In the genomic region with DNA sequence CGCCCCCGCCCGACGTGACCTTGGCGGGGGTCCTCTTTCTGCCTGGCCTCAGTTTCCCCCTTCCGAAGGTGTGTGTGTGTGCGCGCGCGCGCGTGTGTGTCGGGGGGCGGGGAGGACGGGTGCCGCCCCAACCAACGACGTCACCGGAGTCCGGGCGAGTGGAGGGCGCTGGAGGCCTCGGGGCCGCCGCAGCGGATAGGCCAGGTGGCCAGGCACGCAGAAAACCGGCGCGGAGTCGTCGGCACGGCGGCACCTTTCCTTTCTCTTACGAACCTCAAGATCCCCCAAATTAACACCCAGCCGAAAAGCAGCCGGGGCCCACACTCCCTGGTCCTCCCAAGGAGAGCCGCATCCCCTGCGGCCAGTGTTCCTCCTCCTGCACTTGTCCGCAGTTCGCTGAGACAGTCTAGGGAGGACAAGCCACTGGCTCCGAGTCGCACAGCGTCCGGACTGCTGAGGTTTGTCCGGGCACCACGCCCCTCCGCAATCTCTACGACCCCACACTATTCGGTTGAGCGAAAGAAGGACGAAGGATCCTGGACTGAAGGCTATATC, we compare ENCODE assay signal across 8 mouse cellular contexts.
A peak's percentile ranks its signal among the peaks of the same experiment; 100 is the strongest.
DNase-seq lines count a peak whose midpoint lies in the region; ATAC-seq and TF ChIP-seq lines count a peak whose summit lies in the region.

No protein-coding gene starts in this region.

- no peak for TF ChIP-seq EP300 in stomach, postnatal 0 days (optimal IDR thresholded peaks at IDR 0.05)

- H3K4me3 ChIP-seq in hindbrain, embryonic 15.5 days = peak overlapping the region; percentile 82
- H3K4me3 ChIP-seq in limb, embryonic 15.5 days = peak overlapping the region; percentile 78
- peak overlapping the region; percentile 73 for H3K4me3 ChIP-seq in midbrain, embryonic 13.5 days (replicated peaks)
- peak overlapping the region; percentile 81 for H3K4me3 ChIP-seq in stomach, postnatal 0 days (ENCODE audit: low read depth, low read length)

- WGBS in hindbrain, embryonic 15.5 days = under 1% methylated on average over 52 of the region's 52 CpGs
- WGBS in limb, embryonic 15.5 days = under 1% methylated on average over 48 of the region's 52 CpGs
- WGBS in midbrain, embryonic 13.5 days = under 1% methylated on average over 40 of the region's 52 CpGs
- WGBS in stomach, postnatal 0 days = 0% methylated on average over 30 of the region's 52 CpGs

- no peaks in the 10 kb centered on the region for H3K9me3 ChIP-seq in hindbrain, embryonic 15.5 days
- H3K9me3 ChIP-seq in limb, embryonic 15.5 days = no peaks in the 10 kb centered on the region
- H3K9me3 ChIP-seq in midbrain, embryonic 13.5 days = no peaks in the 10 kb centered on the region
- H3K9me3 ChIP-seq in stomach, postnatal 0 days (ENCODE audit: control insufficient read depth, low read length) = no peaks in the 10 kb centered on the region

- peak overlapping the region; percentile 95 for H3K4me2 ChIP-seq in hindbrain, embryonic 15.5 days
- peak overlapping the region; percentile 96 for H3K4me2 ChIP-seq in limb, embryonic 15.5 days
- H3K4me2 ChIP-seq in midbrain, embryonic 13.5 days (replicated peaks) = peak overlapping the region; percentile 95
- H3K4me2 ChIP-seq in stomach, postnatal 0 days (replicated peaks; ENCODE audit: low read depth) = peak overlapping the region; percentile 97

- no peaks in the 10 kb centered on the region for H3K36me3 ChIP-seq in hindbrain, embryonic 15.5 days
- H3K36me3 ChIP-seq in limb, embryonic 15.5 days = no peaks in the 10 kb centered on the region
- no peaks in the 10 kb centered on the region for H3K36me3 ChIP-seq in midbrain, embryonic 13.5 days
- no peaks in the 10 kb centered on the region for H3K36me3 ChIP-seq in stomach, postnatal 0 days (ENCODE audit: control insufficient read depth, insufficient read depth, low read length)

- H3K9ac ChIP-seq in hindbrain, embryonic 15.5 days = peak overlapping the region; percentile 81
- peak overlapping the region; percentile 61 for H3K9ac ChIP-seq in limb, embryonic 15.5 days
- H3K9ac ChIP-seq in midbrain, embryonic 13.5 days (replicated peaks) = peak overlapping the region; percentile 89
- peak overlapping the region; percentile 78 for H3K9ac ChIP-seq in stomach, postnatal 0 days (ENCODE audit: low read length)

- ATAC-seq in CD4-positive, CD25-positive, alpha-beta regulatory T cell, adult 4 months = no peak
- ATAC-seq in hindbrain, embryonic 15.5 days (ENCODE audit: low FRiP score, low read depth) = peak; percentile 71
- ATAC-seq in limb, embryonic 15.5 days (ENCODE audit: insufficient number of reproducible peaks, low FRiP score, low TSS enrichment, low read depth) = peak; percentile 30; the same call in 1 of the 2 replicates
- peak; percentile 70 for ATAC-seq in midbrain, embryonic 13.5 days
- peak; percentile 53 for ATAC-seq in stomach, postnatal 0 days (ENCODE audit: low FRiP score, low TSS enrichment)

- H3K27me3 ChIP-seq in hindbrain, embryonic 15.5 days = no peaks in the 10 kb centered on the region
- H3K27me3 ChIP-seq in limb, embryonic 15.5 days = no peaks in the 10 kb centered on the region
- no peaks in the 10 kb centered on the region for H3K27me3 ChIP-seq in midbrain, embryonic 13.5 days
- H3K27me3 ChIP-seq in stomach, postnatal 0 days (ENCODE audit: control insufficient read depth, insufficient read depth, low read length) = no peaks in the 10 kb centered on the region

- H3K4me1 ChIP-seq in hindbrain, embryonic 15.5 days (replicated peaks) = peaks cover 36% of the 10 kb centered on the region
- peaks cover 23% of the 10 kb centered on the region for H3K4me1 ChIP-seq in limb, embryonic 15.5 days
- H3K4me1 ChIP-seq in midbrain, embryonic 13.5 days (replicated peaks) = peaks cover 25% of the 10 kb centered on the region
- peaks cover 5% of the 10 kb centered on the region; the same call in 1 of the 2 replicates for H3K4me1 ChIP-seq in stomach, postnatal 0 days (replicated peaks; ENCODE audit: control insufficient read depth, insufficient read depth)

- peak overlapping the region; percentile 63 for H3K27ac ChIP-seq in hindbrain, embryonic 15.5 days (replicated peaks)
- peak overlapping the region; percentile 54 for H3K27ac ChIP-seq in limb, embryonic 15.5 days
- H3K27ac ChIP-seq in midbrain, embryonic 13.5 days = peak overlapping the region; percentile 48
- H3K27ac ChIP-seq in stomach, postnatal 0 days (replicated peaks) = 0 out of 2 replicates have a peak overlapping the region, but pooled peaks have one; percentile 8

- TF ChIP-seq CTCF in stomach, postnatal 0 days (IDR thresholded peaks at IDR 0.05; ENCODE audit: low read depth) = no peak

- peak; percentile 67 for DNase-seq in CD4-positive, CD25-positive, alpha-beta regulatory T cell, adult 2 months (ENCODE audit: low read depth, low spot score)
- peak; percentile 73 for DNase-seq in cerebellum, adult 8-10 months
- peak; percentile 61 for DNase-seq in gastrocnemius, adult 18-20 months (ENCODE audit: low spot score)
- DNase-seq in stomach, postnatal 0 days (ENCODE audit: low spot score) = peak; percentile 73

Comparison
In these comparisons a context has a peak if more than half of its experiments do, and no peak if none do; other contexts are left out.
1. H3K27ac ChIP-seq: peak in every context shown above with its lines; median percentile 63 in hindbrain, embryonic 15.5 days; 54 in limb, embryonic 15.5 days; 48 in midbrain, embryonic 13.5 days; 8 in stomach, postnatal 0 days.